21 mouse cellular contexts compared by ENCODE assay signal in the genomic region with DNA sequence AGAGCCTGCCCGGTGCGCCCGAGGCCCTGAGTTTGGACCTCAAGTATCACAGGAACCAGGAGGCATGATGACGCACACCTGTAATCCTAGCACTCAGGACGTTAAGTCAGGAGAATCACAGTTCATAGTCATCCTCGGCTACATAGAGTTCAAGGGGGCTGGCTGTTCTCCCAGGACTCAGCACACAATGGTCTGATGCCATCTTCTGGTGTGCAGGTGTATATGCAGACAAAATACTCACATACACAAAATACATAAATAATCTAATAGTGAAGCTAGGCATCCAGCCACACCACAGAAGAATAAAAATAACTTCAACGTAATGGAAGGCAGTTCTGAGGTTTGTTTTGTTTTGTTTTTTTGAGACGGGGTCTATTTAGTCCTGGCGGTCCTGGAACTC. TPM values are rescaled to one million over a fixed set of nuclear protein-coding genes. Genes with fewer than 3 reads are reported as not detected.
A peak's percentile ranks its signal among the peaks of the same experiment; 100 is the strongest.
DNase-seq lines count a peak whose midpoint lies in the region; ATAC-seq and TF ChIP-seq lines count a peak whose summit lies in the region.
"Had no signal": no experiment of that assay in that cellular context is flagged by ENCODE, and none has a peak within 500 bp of the region (broad histone marks: within the 10 kb centered on the region; RNA-seq: fewer than 3 reads in every experiment).

No protein-coding gene starts in this region.

- no peaks in the 10 kb centered on the region for H3K79me2 ChIP-seq in heart, adult 2 months (replicated peaks; ENCODE audit: control insufficient read depth, insufficient read depth, low read length)

- no peaks in the 10 kb centered on the region for H3K9me3 ChIP-seq in ES-Bruce4 (replicated peaks; ENCODE audit: control insufficient read depth, insufficient read depth, low read length, poor library complexity, severe bottlenecking)
- H3K9me3 ChIP-seq: heart, embryonic 13.5 days; hindbrain, embryonic 15.5 days; liver, embryonic 13.5 days had no signal

- TF ChIP-seq EP300 in heart, adult 2 months (IDR thresholded peaks at IDR 0.05; ENCODE audit: insufficient read depth, low read depth, low read length) = no peak
- no peak for TF ChIP-seq EP300 in ES-Bruce4 (IDR thresholded peaks at IDR 0.05; ENCODE audit: insufficient read depth, low read depth, low read length)

- no peak for ATAC-seq in erythroblast, adult 5-6 weeks (replicated peaks; ENCODE audit: low FRiP score, poor library complexity, severe bottlenecking)
- ATAC-seq: forebrain, embryonic 16.5 days had no signal

- TF ChIP-seq CTCF in heart, adult 2 months (IDR thresholded peaks at IDR 0.05) = peak; percentile 39
- peak; percentile 38 for TF ChIP-seq CTCF in left cerebral cortex, adult 2 months (IDR thresholded peaks at IDR 0.05)
- TF ChIP-seq CTCF in ES-Bruce4 (IDR thresholded peaks at IDR 0.05; ENCODE audit: low read depth, low read length) = peak; percentile 32
- TF ChIP-seq CTCF in thymus, adult 2 months (IDR thresholded peaks at IDR 0.05; ENCODE audit: borderline replicate concordance, control insufficient read depth, extremely low read depth, insufficient read depth, low read length, poor library complexity) = no peak

- 78% methylated on average over 9 of the region's 9 CpGs for WGBS in heart, adult 2 months
- WGBS in thymus, adult 2 months = 92% methylated on average over 9 of the region's 9 CpGs

- no peaks in the 10 kb centered on the region; the same call in 1 of the 2 replicates for H3K4me1 ChIP-seq in heart, adult 2 months (ENCODE audit: control insufficient read depth, insufficient read depth, low read length)
- H3K4me1 ChIP-seq in ES-Bruce4 (ENCODE audit: control insufficient read depth, insufficient read depth, low read length) = peaks cover 1% of the 10 kb centered on the region
- peaks cover 9% of the 10 kb centered on the region for H3K4me1 ChIP-seq in thymus, adult 2 months (replicated peaks; ENCODE audit: control insufficient read depth, insufficient read depth, low read length)

- no peak overlapping the region for H3K27ac ChIP-seq in heart, adult 2 months
- H3K27ac ChIP-seq in left cerebral cortex, adult 2 months = no peak overlapping the region
- no peak overlapping the region for H3K27ac ChIP-seq in ES-Bruce4 (ENCODE audit: insufficient read depth, low read length)
- H3K27ac ChIP-seq in thymus, adult 2 months (ENCODE audit: control insufficient read depth, insufficient read depth, low read length) = no peak overlapping the region
- H3K27ac ChIP-seq: heart, embryonic 13.5 days; hindbrain, embryonic 15.5 days; liver, embryonic 13.5 days had no signal

- no peak overlapping the region for H3K4me3 ChIP-seq in heart, adult 2 months
- no peak overlapping the region for H3K4me3 ChIP-seq in left cerebral cortex, adult 2 months
- no peak overlapping the region for H3K4me3 ChIP-seq in ES-Bruce4 (ENCODE audit: low read depth, low read length)
- no peak overlapping the region for H3K4me3 ChIP-seq in thymus, adult 2 months (ENCODE audit: control insufficient read depth, insufficient read depth, low read length)
- H3K4me3 ChIP-seq: erythroblast, embryonic 14.5 days; heart, embryonic 13.5 days; hindbrain, embryonic 15.5 days; liver, embryonic 13.5 days had no signal

- no peaks in the 10 kb centered on the region for H3K36me3 ChIP-seq in heart, adult 2 months (ENCODE audit: control insufficient read depth, insufficient read depth, low read length)
- no peaks in the 10 kb centered on the region for H3K36me3 ChIP-seq in ES-Bruce4 (ENCODE audit: control insufficient read depth, insufficient read depth, low read length, poor library complexity, severe bottlenecking)
- peaks cover 23% of the 10 kb centered on the region for H3K36me3 ChIP-seq in thymus, adult 2 months (ENCODE audit: control insufficient read depth, insufficient read depth, low read length)

- intact Hi-C loops in heart, adult 2 months (cut with DNase I) = no loop called here
- intact Hi-C loops in left cerebral cortex, adult 2 months (cut with DNase I) = loop anchor here (10.0 kb wide), 1 partner anchor 622 kb away; a partner anchor contains a TSS

- H3K27me3 ChIP-seq in heart, adult 2 months (ENCODE audit: control insufficient read depth, insufficient read depth, low read length) = no peaks in the 10 kb centered on the region
- H3K27me3 ChIP-seq in ES-Bruce4 (ENCODE audit: control insufficient read depth, insufficient read depth, low read length, poor library complexity, severe bottlenecking) = no peaks in the 10 kb centered on the region
- H3K27me3 ChIP-seq in thymus, adult 2 months (ENCODE audit: control insufficient read depth, insufficient read depth, low read length) = no peaks in the 10 kb centered on the region
- H3K27me3 ChIP-seq: heart, embryonic 13.5 days; hindbrain, embryonic 15.5 days had no signal

- no peak overlapping the region for H3K9ac ChIP-seq in heart, adult 2 months (ENCODE audit: low read depth, low read length)
- H3K9ac ChIP-seq in ES-Bruce4 (ENCODE audit: low read depth, poor library complexity, severe bottlenecking) = no peak overlapping the region
- H3K9ac ChIP-seq: heart, embryonic 13.5 days; hindbrain, embryonic 15.5 days; liver, embryonic 13.5 days had no signal

- no peak for DNase-seq in heart, adult 2 months
- no peak for DNase-seq in heart, adult 11 months
- no peak for DNase-seq in left cerebral cortex, adult 2 months (ENCODE audit: extremely low spot score in 1 of 2, low spot score in 2 of 2)
- no peak for DNase-seq in left cerebral cortex, adult 9 months (ENCODE audit: low spot score in 2 of 2)
- peak; percentile 24 for DNase-seq in 416B (ENCODE audit: low read depth)
- DNase-seq in thymus, adult 2 months = no peak
- DNase-seq: cerebellum, adult 18-20 months; heart, postnatal 36 days; kidney, adult 11 months; kidney, postnatal 25 days; liver, embryonic 13.5 days; lung, postnatal 10 days; retina, postnatal 1 day; thymus, postnatal 4 days had no signal

- no peak for TF ChIP-seq POLR2A in heart, adult 2 months (IDR thresholded peaks at IDR 0.05; ENCODE audit: insufficient read depth, low read depth, low read length)
- no peak for TF ChIP-seq POLR2A in ES-Bruce4 (IDR thresholded peaks at IDR 0.05; ENCODE audit: insufficient read depth, low read length)
- no peak for TF ChIP-seq POLR2A in thymus, adult 2 months (IDR thresholded peaks at IDR 0.05; ENCODE audit: control insufficient read depth, extremely low read depth, insufficient read depth, low read length, poor library complexity)

RNA-seq across cellular contexts. Expression of a gene that starts 5.1 kb away (rescaled TPM):
- 10 to 100 TPM; 53.0 to 63.9 TPM for total RNA-seq in heart, adult 2 months (2021)
- 50.5 and 55.7 TPM in 2 replicates for polyA plus RNA-seq in heart, adult 2 months (2012; rRNA removed)
- 10 to 100 TPM; 47.3 to 48.6 TPM for total RNA-seq in left cerebral cortex, adult 2 months (2021)
- polyA plus RNA-seq in ES-Bruce4 (2011; ENCODE audit: insufficient read depth, insufficient read length, low read depth, missing spikeins) = 26.7 and 29.2 TPM in 2 replicates
- 13.6 and 21.3 TPM in 2 replicates for total RNA-seq in erythroblast, adult 5-6 weeks (2015; ENCODE audit: low replicate concordance)
- total RNA-seq in erythroblast, adult 5-6 weeks (2017; ENCODE audit: low replicate concordance) = 2.9 and 3.3 TPM in 2 replicates
- 116 and 120 TPM in 2 replicates for polyA plus RNA-seq in thymus, adult 2 months (2012; rRNA removed)

RNA-seq across cellular contexts. Expression of a gene that starts 6.2 kb away (rescaled TPM):
- total RNA-seq in heart, adult 2 months (2021) = 1 to 10 TPM in 1 of 2 experiments, under 1 TPM in 1; 0.86 to 1.4 TPM
- 2.7 and 7.0 TPM in 2 replicates for polyA plus RNA-seq in heart, adult 2 months (2012; rRNA removed)
- total RNA-seq in left cerebral cortex, adult 2 months (2021) = 100 to 1,000 TPM; 172 to 205 TPM
- polyA plus RNA-seq in ES-Bruce4 (2011; ENCODE audit: insufficient read depth, insufficient read length, low read depth, missing spikeins) = not detected in 2 replicates
- not detected in 2 replicates for total RNA-seq in erythroblast, adult 5-6 weeks (2015; ENCODE audit: low replicate concordance)
- not detected in 2 replicates for total RNA-seq in erythroblast, adult 5-6 weeks (2017; ENCODE audit: low replicate concordance)
- polyA plus RNA-seq in thymus, adult 2 months (2012; rRNA removed) = 361 and 385 TPM in 2 replicates
- polyA plus RNA-seq: C2C12; erythroblast, embryonic 14.5 days had no signal

RNA-seq across cellular contexts. Expression of a gene that starts 7.4 kb away (rescaled TPM):
- total RNA-seq in heart, adult 2 months (2021) = 1 to 10 TPM; 1.2 to 1.8 TPM
- polyA plus RNA-seq in heart, adult 2 months (2012; rRNA removed) = 2.4 and 3.4 TPM in 2 replicates
- total RNA-seq in left cerebral cortex, adult 2 months (2021) = 1 to 10 TPM; 2.9 to 3.5 TPM
- 0.85 and 1.1 TPM in 2 replicates for polyA plus RNA-seq in ES-Bruce4 (2011; ENCODE audit: insufficient read depth, insufficient read length, low read depth, missing spikeins)
- 2.3 TPM in 1 of 2 replicates, not detected in the other for total RNA-seq in erythroblast, adult 5-6 weeks (2015; ENCODE audit: low replicate concordance)
- 0.34 TPM in 1 of 2 replicates, not detected in the other for total RNA-seq in erythroblast, adult 5-6 weeks (2017; ENCODE audit: low replicate concordance)
- polyA plus RNA-seq in thymus, adult 2 months (2012; rRNA removed) = 13.0 and 16.0 TPM in 2 replicates

RNA-seq across cellular contexts. Expression of a gene that starts 19.1 kb away (rescaled TPM):
- 10 to 100 TPM; 64.8 to 68.9 TPM for total RNA-seq in heart, adult 2 months (2021)
- 178 and 184 TPM in 2 replicates for polyA plus RNA-seq in heart, adult 2 months (2012; rRNA removed)
- 100 to 1,000 TPM; 156 to 166 TPM for total RNA-seq in left cerebral cortex, adult 2 months (2021)
- polyA plus RNA-seq in ES-Bruce4 (2011; ENCODE audit: insufficient read depth, insufficient read length, low read depth, missing spikeins) = 66.8 and 81.7 TPM in 2 replicates
- 9.6 and 16.5 TPM in 2 replicates for total RNA-seq in erythroblast, adult 5-6 weeks (2015; ENCODE audit: low replicate concordance)
- 8.2 and 12.4 TPM in 2 replicates for total RNA-seq in erythroblast, adult 5-6 weeks (2017; ENCODE audit: low replicate concordance)
- polyA plus RNA-seq in thymus, adult 2 months (2012; rRNA removed) = 316 and 350 TPM in 2 replicates

RNA-seq across cellular contexts. Expression of a gene that starts 19.7 kb away (rescaled TPM):
- 10 to 100 TPM; 37.6 to 40.4 TPM for total RNA-seq in heart, adult 2 months (2021)
- 71.7 and 92.2 TPM in 2 replicates for polyA plus RNA-seq in heart, adult 2 months (2012; rRNA removed)
- total RNA-seq in left cerebral cortex, adult 2 months (2021) = 10 to 100 TPM; 70.7 to 71.5 TPM
- 74.3 and 75.9 TPM in 2 replicates for polyA plus RNA-seq in ES-Bruce4 (2011; ENCODE audit: insufficient read depth, insufficient read length, low read depth, missing spikeins)
- total RNA-seq in erythroblast, adult 5-6 weeks (2015; ENCODE audit: low replicate concordance) = 22.2 and 30.2 TPM in 2 replicates
- 4.1 and 6.1 TPM in 2 replicates for total RNA-seq in erythroblast, adult 5-6 weeks (2017; ENCODE audit: low replicate concordance)
- polyA plus RNA-seq in thymus, adult 2 months (2012; rRNA removed) = 140 and 175 TPM in 2 replicates

Comparison
In these comparisons a context has a peak if more than half of its experiments do, and no peak if none do; other contexts are left out.
1. RNA of a gene that starts 6.2 kb away (total RNA-seq): 172 to 205 TPM in left cerebral cortex, adult 2 months; 0.86 to 1.4 TPM in heart, adult 2 months and not detected in erythroblast, adult 5-6 weeks; every median in the first group is over 10 times any median in the second.